ENCODE assay signal across 7 mouse cellular contexts in the genomic region with DNA sequence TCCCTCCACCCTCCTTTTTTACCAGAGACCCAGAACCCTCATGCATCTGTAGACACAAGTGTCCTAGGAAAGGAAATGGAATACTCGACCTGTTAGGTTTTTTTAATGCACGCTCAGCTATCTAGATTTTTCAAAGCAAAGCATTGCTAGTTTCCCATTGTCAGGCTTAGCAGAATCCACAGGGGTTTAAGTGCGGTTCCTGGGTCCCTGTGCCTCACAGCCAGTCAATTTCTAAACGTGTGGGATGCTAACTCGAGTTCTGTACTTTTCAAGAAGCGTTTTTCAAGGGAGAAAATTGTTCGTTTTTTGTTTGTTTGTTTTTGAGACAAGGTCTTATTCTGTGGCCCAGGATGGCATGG. TPM values are rescaled to one million over a fixed set of nuclear protein-coding genes. Genes with fewer than 3 reads are reported as not detected.
DNase-seq lines count a peak whose midpoint lies in the region; ATAC-seq and TF ChIP-seq lines count a peak whose summit lies in the region.

No protein-coding gene starts in this region.

- H3K9me3 ChIP-seq in forebrain, embryonic 11.5 days (ENCODE audit: control insufficient read depth, low read length), result no peaks in the 10 kb centered on the region
- no peaks in the 10 kb centered on the region for H3K9me3 ChIP-seq in limb, embryonic 10.5 days (replicated peaks)
- H3K9me3 ChIP-seq in neural tube, embryonic 15.5 days (replicated peaks), result no peaks in the 10 kb centered on the region

- H3K27me3 ChIP-seq in forebrain, embryonic 11.5 days (ENCODE audit: control insufficient read depth, insufficient read depth, low read length), result peaks cover 7% of the 10 kb centered on the region
- peaks cover 50% of the 10 kb centered on the region for H3K27me3 ChIP-seq in limb, embryonic 10.5 days (ENCODE audit: low read depth, poor library complexity, severe bottlenecking)
- H3K27me3 ChIP-seq in neural tube, embryonic 15.5 days (replicated peaks), result peaks cover 3% of the 10 kb centered on the region; the same call in 1 of the 2 replicates

- no peak for ATAC-seq in forebrain, embryonic 11.5 days (replicated peaks; ENCODE audit: low FRiP score)
- ATAC-seq in neural tube, embryonic 15.5 days (ENCODE audit: low FRiP score), result peak; percentile 12; the same call in 1 of the 2 replicates

- peak overlapping the region; percentile 50 for H3K4me3 ChIP-seq in left cerebral cortex, adult 2 months
- peak overlapping the region; percentile 58 for H3K4me3 ChIP-seq in forebrain, embryonic 11.5 days (ENCODE audit: low read depth, low read length)
- peak overlapping the region; percentile 62 for H3K4me3 ChIP-seq in limb, embryonic 10.5 days
- peak overlapping the region; percentile 75 for H3K4me3 ChIP-seq in neural tube, embryonic 15.5 days (replicated peaks)

- no peak overlapping the region; the same call in 1 of the 2 replicates for H3K27ac ChIP-seq in left cerebral cortex, adult 2 months
- H3K27ac ChIP-seq in forebrain, embryonic 11.5 days (ENCODE audit: low read depth, low read length), result no peak overlapping the region
- no peak overlapping the region for H3K27ac ChIP-seq in limb, embryonic 10.5 days
- H3K27ac ChIP-seq in neural tube, embryonic 15.5 days (replicated peaks), result peak overlapping the region; percentile 81

- intact Hi-C loops in left cerebral cortex, adult 2 months (cut with DNase I), result no loop called here

- H3K36me3 ChIP-seq in forebrain, embryonic 11.5 days (ENCODE audit: control insufficient read depth, insufficient read depth, low read length), result no peaks in the 10 kb centered on the region
- no peaks in the 10 kb centered on the region for H3K36me3 ChIP-seq in limb, embryonic 10.5 days
- H3K36me3 ChIP-seq in neural tube, embryonic 15.5 days, result no peaks in the 10 kb centered on the region

- DNase-seq in left cerebral cortex, adult 2 months (ENCODE audit: extremely low spot score in 1 of 2, low spot score in 2 of 2), result no peak
- no peak for DNase-seq in left cerebral cortex, adult 8-10 months (ENCODE audit: low spot score in 2 of 2)
- no peak for DNase-seq in forebrain, embryonic 11.5 days (ENCODE audit: low spot score)
- no peak for DNase-seq in limb, embryonic 10.5 days (ENCODE audit: low spot score)
- no peak for DNase-seq in ovary, adult 18-20 months (ENCODE audit: low spot score)
- DNase-seq in urinary bladder, adult 2 months (ENCODE audit: low spot score), result no peak

- TF ChIP-seq CTCF in left cerebral cortex, adult 2 months (IDR thresholded peaks at IDR 0.05), result no peak

- H3K4me1 ChIP-seq in forebrain, embryonic 11.5 days (replicated peaks; ENCODE audit: control insufficient read depth, insufficient read depth, low read length), result peaks cover 6% of the 10 kb centered on the region; the same call in 1 of the 2 replicates
- peaks cover 17% of the 10 kb centered on the region for H3K4me1 ChIP-seq in limb, embryonic 10.5 days
- peaks cover 19% of the 10 kb centered on the region for H3K4me1 ChIP-seq in neural tube, embryonic 15.5 days

- H3K4me2 ChIP-seq in forebrain, embryonic 11.5 days (ENCODE audit: low read depth, low read length, severe bottlenecking), result peak overlapping the region; percentile 68
- peak overlapping the region; percentile 73 for H3K4me2 ChIP-seq in neural tube, embryonic 15.5 days

- WGBS in forebrain, embryonic 11.5 days, result 12% methylated on average over 7 of the region's 7 CpGs
- WGBS in limb, embryonic 10.5 days, result 13% methylated on average over 7 of the region's 7 CpGs
- 9% methylated on average over 7 of the region's 7 CpGs for WGBS in neural tube, embryonic 15.5 days

- H3K9ac ChIP-seq in forebrain, embryonic 11.5 days (ENCODE audit: low read length), result peak overlapping the region; percentile 67
- H3K9ac ChIP-seq in neural tube, embryonic 15.5 days (replicated peaks), result peak overlapping the region; percentile 82; the same call in 1 of the 2 replicates

RNA-seq across cellular contexts. Expression of gene Trpc3, which starts 0.3 kb away (rescaled TPM):
- total RNA-seq in left cerebral cortex, adult 2 months (2021), result 10 to 100 TPM; 18.3 to 19.3 TPM
- 10 to 100 TPM; 13.8 to 32.3 (median 19.6) TPM for total RNA-seq in left cerebral cortex, adult 8-10 months (2022)
- 4.0 and 7.0 TPM in 2 replicates for polyA plus RNA-seq in forebrain, embryonic 11.5 days (2014; fragmentation: Nextera tagmentation; extraction: Ambion mirVana)
- polyA plus RNA-seq in limb, embryonic 10.5 days (2016; fragmentation: Nextera tagmentation; extraction: Ambion mirVana), result 1.5 TPM in 2 replicates
- 16.6 and 23.9 TPM in 2 replicates for polyA plus RNA-seq in neural tube, embryonic 15.5 days (2015; fragmentation: Nextera tagmentation; extraction: Ambion mirVana)
- polyA plus RNA-seq in urinary bladder, adult 2 months (2012; rRNA removed), result 1.8 and 2.1 TPM in 2 replicates
